Mouse (Mus musculus) adrenal gland, adult 8-10 months (tissue): ENCODE measurements around the gene Gltp. TPM values are rescaled to one million over a fixed set of nuclear protein-coding genes. Genes with fewer than 3 reads are reported as not detected.
A peak's percentile ranks its signal among the peaks of the same experiment; 100 is the strongest.

Source experiments
- DNase-seq: peaks from one replicate; pipeline ENCODE4 v3.0.0; 2022
- microRNA-seq, 2 experiments: library from miRNA; unstranded; fragments of <30 nt; microRNA quantifications; one replicate each; pipeline ENCODE4 v1.2.0; 2022
- total RNA-seq, 4 experiments: library from RNA; stranded (reverse); gene quantifications; 2 replicates each; pipeline ENCODE4 v1.2.4; 2022

Gltp gene
- total RNA-seq, 4 experiments from 2014 or later = 49.4 to 67.4 (median 55.3) TPM

GRCm38 (mm10) chr5:114657426-114657825 lies 33.4 kb downstream of the Gltp start:
- no peak for DNase-seq

- no peak for DNase-seq
These were observed 34.5 kb downstream of the Gltp start for GRCm38 (mm10) chr5:114656305-114656704.

GRCm38 (mm10) chr5:114655721-114656120 lies 35.1 kb downstream of the Gltp start:
- DNase-seq = no peak

- DNase-seq = no peak
These were observed 36.9 kb downstream of the Gltp start for GRCm38 (mm10) chr5:114653656-114654437.

DNA sequence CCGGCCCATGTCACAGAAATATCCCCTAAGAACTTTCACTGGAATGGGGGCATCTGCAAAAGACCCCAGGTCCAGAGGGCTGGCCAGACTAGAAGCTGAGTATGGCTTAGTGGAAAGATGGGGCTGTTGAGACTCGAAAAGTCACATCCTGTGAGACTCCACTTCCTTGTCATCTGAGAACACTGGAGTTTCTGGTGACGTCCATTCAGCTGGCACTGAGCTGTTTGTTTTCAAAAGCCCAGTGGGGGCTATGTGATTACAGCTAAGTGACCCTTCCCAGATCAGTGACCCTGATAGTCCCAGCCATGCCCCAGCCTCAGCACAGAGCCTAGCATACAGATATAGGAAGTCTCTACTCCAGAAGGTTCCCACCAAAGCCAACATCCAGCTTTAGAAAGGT lies 39.3 kb downstream of the Gltp start:
- no peak for DNase-seq

GRCm38 (mm10) chr5:114651002-114651401 lies 39.8 kb downstream of the Gltp start:
- DNase-seq = no peak

- DNase-seq = no peak
These were observed 42.0 kb downstream of the Gltp start for GRCm38 (mm10) chr5:114648728-114649311.

- peak; percentile 25 for DNase-seq
These were observed 43.4 kb downstream of the Gltp start for GRCm38 (mm10) chr5:114647211-114647974.

- DNase-seq = no peak
These were observed 44.9 kb downstream of the Gltp start for GRCm38 (mm10) chr5:114645916-114646315.

DNA sequence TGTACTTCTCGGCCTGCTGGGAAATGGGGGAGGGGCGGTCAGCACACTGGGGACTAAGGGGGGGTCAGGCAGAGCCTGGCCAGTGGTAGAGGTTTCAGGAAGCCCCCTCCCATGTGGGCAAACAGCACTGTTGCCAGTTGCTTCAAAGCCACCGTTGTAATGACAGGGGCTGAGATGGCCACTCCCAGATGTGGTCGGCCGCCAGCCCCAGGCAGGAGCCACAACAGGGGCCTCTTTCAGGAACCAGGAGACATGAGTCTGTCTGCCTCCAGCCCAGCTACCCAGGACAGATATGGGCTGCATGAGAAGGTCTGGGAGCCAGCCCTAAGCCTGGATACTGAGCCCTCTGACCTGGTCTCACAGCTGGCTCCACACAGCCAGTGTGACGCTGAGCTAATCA lies 45.9 kb downstream of the Gltp start:
- no peak for DNase-seq

DNA sequence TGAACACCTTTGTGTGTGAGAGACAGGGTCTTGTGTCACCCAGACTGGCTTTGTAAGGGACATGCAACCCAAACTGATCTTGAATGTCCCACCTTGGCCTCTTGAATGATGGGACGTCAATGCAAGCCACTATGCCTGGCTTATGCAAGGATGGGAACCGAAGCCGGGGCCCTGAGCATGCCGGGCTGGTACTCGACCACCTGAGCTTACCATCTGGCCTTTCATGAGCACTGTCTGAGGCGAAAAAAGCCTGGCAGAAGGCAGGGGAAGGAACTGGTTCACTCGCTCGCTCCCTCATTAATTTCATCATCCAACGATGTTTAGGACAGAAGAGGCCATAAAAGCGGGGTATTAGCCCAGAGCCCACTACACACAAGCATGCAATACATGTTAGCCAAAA lies 50.0 kb downstream of the Gltp start:
- DNase-seq = no peak

DNA sequence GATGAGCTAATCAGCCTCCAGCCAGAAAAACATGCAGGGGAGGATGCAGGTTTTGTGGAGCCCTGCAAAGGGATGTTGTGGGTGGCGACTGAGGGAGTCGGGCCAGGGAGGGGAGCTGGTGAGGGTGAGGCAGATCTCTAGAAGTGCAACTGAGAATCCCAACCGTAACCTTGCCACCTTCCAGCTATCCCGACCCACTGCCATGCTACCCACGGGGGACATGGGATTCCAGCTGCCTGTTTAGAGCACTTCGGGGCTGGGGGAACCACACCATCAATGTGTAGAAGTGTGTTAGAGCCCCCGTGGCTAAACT lies 51.2 kb downstream of the Gltp start:
- no peak for DNase-seq

- peak; percentile 76 for DNase-seq
These were observed 51.8 kb downstream of the Gltp start for GRCm38 (mm10) chr5:114638769-114639644.

- no peak for DNase-seq
These were observed 54.7 kb downstream of the Gltp start for GRCm38 (mm10) chr5:114636091-114636490.

DNA sequence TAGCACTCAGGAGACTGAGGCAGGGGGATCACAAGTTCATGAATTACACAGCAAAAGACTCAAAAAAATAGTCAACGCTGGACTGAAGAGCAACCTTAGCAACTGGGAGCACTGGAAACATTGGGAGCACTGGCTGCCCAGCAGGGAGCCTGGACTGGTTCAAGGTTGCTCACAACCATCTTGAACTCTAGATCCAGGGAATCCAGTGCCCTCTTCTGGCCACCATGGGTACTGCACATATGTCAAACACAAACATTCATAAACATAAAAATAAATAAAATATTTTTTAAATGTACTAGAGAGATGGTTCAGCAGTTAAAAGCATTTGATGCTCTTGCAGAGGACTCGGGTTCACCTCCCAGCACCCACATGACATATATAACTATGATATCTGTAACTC lies 59.4 kb downstream of the Gltp start:
- no peak for DNase-seq

DNA sequence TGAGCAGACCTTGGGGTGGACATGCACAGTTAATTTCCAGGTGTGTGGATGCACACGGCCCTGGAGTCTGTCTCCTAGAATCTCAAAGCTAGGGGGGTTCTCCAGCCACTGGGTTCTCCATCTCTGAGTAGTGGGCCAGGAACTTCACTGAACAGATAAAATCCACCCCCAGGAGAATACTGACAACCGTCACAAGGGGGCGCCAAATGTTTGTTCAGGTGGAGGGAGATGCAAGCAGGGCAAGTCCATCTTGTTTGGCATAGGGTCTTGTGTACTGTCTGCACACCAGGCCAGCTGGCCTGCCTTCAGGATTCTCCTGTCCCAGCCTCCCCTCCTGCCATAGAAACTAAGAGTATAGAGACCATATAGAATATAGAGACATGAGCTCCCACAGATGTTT lies 65.2 kb downstream of the Gltp start:
- DNase-seq = no peak

- no peak for DNase-seq
These were observed 70.5 kb downstream of the Gltp start for GRCm38 (mm10) chr5:114620305-114620704.

Small RNA genes within 50 kb of the gene (microRNA-seq; reads per million reads assigned to microRNA genes)
- gene Mir7028 = 0 to 0.70 reads per million in 2 experiments

Other genes with a start within 250 kb of the Gltp start
- 10 to 100 TPM; 20.0 to 30.0 (median 24.4) TPM for gene Mmab, start 246.9 kb downstream of the Gltp start, total RNA-seq
- 10 to 100 TPM; 31.6 to 45.5 (median 37.1) TPM for gene Mvk, start 246.7 kb downstream of the Gltp start, total RNA-seq
- 10 to 100 TPM; 28.1 to 47.2 (median 33.7) TPM for gene Fam222a, start 123.0 kb downstream of the Gltp start, total RNA-seq
- gene Trpv4, start 32.6 kb downstream of the Gltp start, total RNA-seq = 1 to 10 TPM; 1.3 to 3.4 (median 2.4) TPM
- gene Tchp, start 16.8 kb upstream of the Gltp start, total RNA-seq = 10 to 100 TPM in 2 of 4 experiments, 1 to 10 TPM in 2; 7.4 to 27.5 (median 12.3) TPM
- gene Ankrd13a, start 83.7 kb upstream of the Gltp start, total RNA-seq = 10 to 100 TPM; 66.7 to 96.6 (median 86.8) TPM
- 10 to 100 TPM; 32.8 to 59.9 (median 45.6) TPM for gene Git2, start 84.5 kb upstream of the Gltp start, total RNA-seq
- gene 1500011B03Rik, start 132.5 kb upstream of the Gltp start, total RNA-seq = 10 to 100 TPM; 37.3 to 58.7 (median 43.6) TPM
- gene 4930519G04Rik, start 162.7 kb upstream of the Gltp start, total RNA-seq = not detected
- gene Gm9936, start 167.7 kb upstream of the Gltp start, total RNA-seq = not detected
- gene Oasl2, start 206.0 kb upstream of the Gltp start, total RNA-seq = 10 to 100 TPM; 12.0 to 16.8 (median 14.4) TPM
- 1 to 10 TPM; 1.7 to 2.4 (median 2.0) TPM for gene Oasl1, start 232.3 kb upstream of the Gltp start, total RNA-seq